Mouse (Mus musculus) liver, postnatal 0 days (tissue): ENCODE results near the gene Lyl1. TPM values are rescaled to one million over a fixed set of nuclear protein-coding genes. Genes with fewer than 3 reads are reported as not detected.

Source experiments
- ATAC-seq: fragments of 200-750 bp; cut with Nextera tagmentation; 2 replicates; pipeline ENCODE4 v1.8.0; 2017; ENCODE audit warnings: mild to moderate bottlenecking, moderate library complexity
- DNase-seq: peaks from one replicate; pipeline ENCODE4 v3.0.0-alpha.2; 2016
- H3K27ac ChIP-seq: fragments of 300-500 bp; sonication (generic); 2 replicates; pipeline ENCODE4 v1.5.1; 2014; ENCODE audit warnings: antibody characterized with exemption, moderate library complexity, mild to moderate bottlenecking, low read depth
- H3K27me3 ChIP-seq: fragments of 300-500 bp; sonication (generic); 2 replicates; pipeline ENCODE4 v1.6.1; 2014; ENCODE audit warnings: low read length, control low read depth, mixed read lengths; ENCODE audit not compliant: insufficient read depth
- H3K36me3 ChIP-seq: fragments of 300-500 bp; sonication (generic); replicated peaks from 2 replicates; pipeline ENCODE4 v1.6.1; 2014; ENCODE audit warnings: mild to moderate bottlenecking, control low read depth, low read length, moderate library complexity, mixed read lengths; ENCODE audit not compliant: insufficient read depth
- H3K4me1 ChIP-seq: fragments of 300-500 bp; sonication (generic); 2 replicates; pipeline ENCODE4 v1.6.1; 2014; ENCODE audit warnings: antibody characterized with exemption, mild to moderate bottlenecking, control low read depth; ENCODE audit not compliant: insufficient read depth
- H3K4me2 ChIP-seq: fragments of 300-500 bp; sonication (generic); 2 replicates; pipeline ENCODE4 v1.6.1; 2014; ENCODE audit warnings: low read depth, mild to moderate bottlenecking, low read length, moderate library complexity, mixed read lengths
- H3K4me3 ChIP-seq: fragments of 300-500 bp; sonication (generic); 2 replicates; pipeline ENCODE4 v1.5.1; 2014; ENCODE audit warnings: low read depth, low read length
- H3K9ac ChIP-seq: fragments of 300-500 bp; sonication (generic); replicated peaks from 2 replicates; pipeline ENCODE4 v1.6.1; 2014; ENCODE audit warnings: mild to moderate bottlenecking, moderate library complexity
- H3K9me3 ChIP-seq: fragments of 300-500 bp; sonication (generic); 2 replicates; pipeline ENCODE4 v1.6.1; 2016; ENCODE audit warnings: mild to moderate bottlenecking, control low read depth, low read length, mixed read lengths
- CTCF ChIP-seq: sonication (generic); IDR thresholded peaks from 2 replicates; pipeline ENCODE4 v1.5.1; 2016; ENCODE audit warnings: antibody characterized with exemption, low read depth
- EP300 ChIP-seq: IDR thresholded peaks from 2 replicates; pipeline ENCODE4 v1.6.1; 2016; ENCODE audit warnings: antibody characterized with exemption, low read depth, mild to moderate bottlenecking
- WGBS: fragments of 180-500 bp; shearing (Covaris S2); extraction: QIAGEN DNeasy Blood & Tissue Kit; methylation state at CpG from one replicate; pipeline ENCODE4 v1.1.7; 2014; ENCODE audit not compliant: insufficient replicate concordance; 5-methylcytosine and 5-hydroxymethylcytosine counted together
- polyA plus RNA-seq: library from polyadenylated mRNA; unstranded; fragments of >200 nt; fragmentation: Nextera tagmentation; extraction: Ambion mirVana; gene quantifications from 2 replicates; pipeline ENCODE4 v1.2.1, GENCODE M21; 2015

The Lyl1 gene
- polyA plus RNA-seq, 1 experiment from 2014 or later: 25.7 TPM

GRCm38 (mm10) chr8:84661961-84662571 is 39.2 kb upstream of the Lyl1 start:
- TF ChIP-seq EP300 (no peak), CTCF (no peak)
- peak; percentile 2 for ATAC-seq
- whole genome bisulfite sequencing: under 1% methylated on average over 58 of the region's 61 CpGs

DNA sequence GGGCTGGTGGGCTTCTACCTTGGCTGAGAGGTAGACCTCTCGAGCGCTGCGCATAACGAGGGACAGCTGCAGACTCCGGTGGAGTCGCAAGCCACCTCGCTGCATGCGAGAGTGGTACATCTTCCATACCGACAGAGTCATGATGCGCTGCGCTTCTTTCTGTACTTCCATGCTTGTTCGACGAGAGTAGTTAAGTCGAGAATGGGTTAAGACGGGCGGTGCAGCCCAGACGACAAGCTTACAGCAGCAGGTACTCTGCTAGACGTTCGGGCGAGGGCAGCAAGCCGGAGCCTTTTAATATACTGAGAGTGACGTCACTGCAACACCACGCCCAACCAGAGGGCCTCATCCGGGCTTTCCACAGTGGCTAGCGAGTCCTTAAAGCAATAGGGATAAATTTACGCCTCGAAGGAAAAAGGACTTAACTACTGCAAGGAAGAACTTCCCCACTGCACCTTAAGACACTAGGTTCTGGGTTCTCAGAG is 38.6 kb upstream of the Lyl1 start, which contains the start of gene Ier2:
Ier2 (minus strand) TSS at position 272 of the 485 bp plus-strand sequence.
- H3K4me1 ChIP-seq: peaks cover 43% of the 10 kb centered on the region

More at GRCm38 (mm10) chr8:84661961-84662571, 39.2 kb upstream of the Lyl1 start:
- peak; percentile 70 for DNase-seq
- Histone ChIP-seq H3K4me1 (peaks cover 49% of the 10 kb centered on the region), H3K9ac (peak overlapping the region; percentile 95), H3K4me3 (peak overlapping the region; percentile 91), H3K4me2 (peak overlapping the region; percentile 85), H3K9me3 (no peaks in the 10 kb centered on the region), H3K27ac (peak overlapping the region; percentile 99), H3K27me3 (no peaks in the 10 kb centered on the region), H3K36me3 (no peaks in the 10 kb centered on the region)

DNA sequence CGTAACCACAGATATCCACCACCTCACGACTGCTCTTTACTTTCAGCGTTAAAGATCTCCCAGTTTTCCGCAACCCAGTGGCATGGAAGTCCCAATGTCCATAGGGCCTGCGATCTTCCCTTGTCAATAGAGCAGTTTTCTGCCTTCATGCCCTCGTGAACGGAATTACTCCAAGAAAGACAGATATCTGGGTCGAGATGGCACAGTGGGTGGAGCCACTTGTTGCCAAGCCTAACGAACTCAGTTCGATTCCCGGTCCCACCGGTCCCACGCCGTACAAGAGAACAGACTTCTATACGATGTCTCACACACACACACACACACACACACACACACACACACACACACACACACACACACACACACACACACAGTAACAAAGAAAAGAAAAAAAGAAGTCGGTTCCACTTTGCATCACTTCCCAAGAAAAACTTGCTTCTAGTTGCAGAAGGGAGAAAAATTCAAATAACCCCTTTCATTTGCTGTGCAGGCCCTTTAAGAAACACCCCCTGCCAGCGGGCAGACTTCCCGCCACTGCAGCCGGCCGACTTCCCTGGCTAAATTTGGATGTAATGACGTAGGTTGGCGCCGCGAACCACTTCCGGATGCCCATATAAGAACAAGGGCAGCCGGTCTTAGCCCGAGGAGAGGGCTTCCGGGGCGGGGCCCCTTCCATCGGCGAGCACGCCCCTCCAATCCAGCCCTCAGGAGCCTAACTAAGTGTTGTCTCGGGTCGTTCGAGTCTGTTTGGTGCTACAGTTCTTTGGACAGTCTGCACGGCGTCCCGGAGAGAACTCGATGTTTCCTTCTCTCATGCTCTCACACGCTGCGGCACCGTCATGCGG is 37.6 kb upstream of the Lyl1 start:
- no peaks in the 10 kb centered on the region for H3K27me3 ChIP-seq
- peaks cover 35% of the 10 kb centered on the region for H3K4me1 ChIP-seq
- H3K9me3 ChIP-seq: no peaks in the 10 kb centered on the region
- peak overlapping the region; percentile 99 for H3K27ac ChIP-seq
- peak overlapping the region; percentile 91 for H3K4me3 ChIP-seq
- TF ChIP-seq CTCF: no peak
- TF ChIP-seq EP300: peak; percentile 65; the same call in 1 of the 2 replicates
- peak; percentile 95 for DNase-seq
- H3K4me2 ChIP-seq: peak overlapping the region; percentile 85
- peak overlapping the region; percentile 95 for H3K9ac ChIP-seq
- 3% methylated on average over 43 of the region's 43 CpGs for WGBS
- peak; percentile 72 for ATAC-seq
- no peaks in the 10 kb centered on the region for H3K36me3 ChIP-seq

More for the DNA sequence above, 38.6 kb upstream of the Lyl1 start, which contains the start of gene Ier2:
- peak within 1 kb of the TSS; percentile 99 for H3K27ac ChIP-seq
- DNase-seq (peak; percentile 93), ATAC-seq (peak; percentile 56)
- peak within 1 kb of the TSS; percentile 95 for H3K9ac ChIP-seq
- under 1% methylated on average over 27 of the region's 27 CpGs for WGBS
- H3K9me3 ChIP-seq: no peaks in the 10 kb centered on the region
- no peaks in the 10 kb centered on the region for H3K27me3 ChIP-seq
- peak within 1 kb of the TSS; percentile 85 for H3K4me2 ChIP-seq
- peak within 1 kb of the TSS; percentile 91 for H3K4me3 ChIP-seq
- no peak for TF ChIP-seq CTCF
- peak; percentile 72 for TF ChIP-seq EP300
- no peaks in the 10 kb centered on the region for H3K36me3 ChIP-seq

DNA sequence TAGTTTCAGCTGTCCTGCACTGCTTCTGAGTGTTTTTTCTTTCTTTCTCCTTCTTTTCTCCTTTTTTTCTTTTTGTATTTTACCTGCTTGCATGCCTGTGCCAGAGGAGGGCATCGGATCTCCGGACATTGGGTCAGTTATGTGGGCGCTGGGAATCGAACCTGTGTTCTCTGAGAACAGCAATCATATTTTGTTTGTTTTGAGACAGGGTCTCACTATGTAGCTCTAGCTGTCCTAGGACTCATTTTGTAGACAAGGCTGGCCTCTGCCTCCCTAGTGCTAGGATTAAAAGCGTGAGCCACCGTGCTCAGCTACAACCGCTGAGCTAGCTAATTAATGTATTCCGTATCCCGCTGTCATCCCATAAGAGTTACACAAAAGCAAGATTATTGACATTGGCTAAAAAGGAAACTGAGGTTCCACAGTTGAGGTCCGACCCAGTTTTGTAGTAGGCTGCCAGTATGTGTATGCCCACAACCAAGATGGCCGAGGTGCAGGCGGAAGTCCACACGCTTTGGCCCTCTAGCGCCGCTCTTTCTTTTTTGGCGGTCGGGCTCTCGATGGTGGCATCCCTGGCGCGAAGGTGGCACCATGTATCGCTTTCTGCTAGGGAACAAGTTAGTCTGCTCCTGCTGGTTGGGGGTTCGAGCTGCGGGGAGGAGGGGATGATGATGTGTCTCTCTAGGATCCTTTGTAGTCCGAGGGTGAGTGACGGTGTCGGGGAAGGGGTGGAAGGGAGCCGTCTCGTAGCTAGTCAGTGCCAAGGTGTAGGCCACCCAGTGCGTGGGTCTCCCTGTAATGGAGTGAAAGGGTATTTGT is 36.5 kb upstream of the Lyl1 start:
- Histone ChIP-seq H3K4me1 (peaks cover 24% of the 10 kb centered on the region), H3K27me3 (no peaks in the 10 kb centered on the region), H3K4me3 (peak overlapping the region; percentile 91), H3K36me3 (no peaks in the 10 kb centered on the region), H3K27ac (peak overlapping the region; percentile 99), H3K9me3 (no peaks in the 10 kb centered on the region), H3K9ac (peak overlapping the region; percentile 82), H3K4me2 (peak overlapping the region; percentile 85)
- TF ChIP-seq CTCF (peak; percentile 74), EP300 (no peak)
- DNase-seq: peak; percentile 85
- under 1% methylated on average over 29 of the region's 29 CpGs for WGBS
- peak; percentile 37 for ATAC-seq

- TF ChIP-seq EP300 (no peak), CTCF (0 out of 2 replicates have a peak, but pooled peaks have one; percentile 5)
- H3K4me1 ChIP-seq: peaks cover 22% of the 10 kb centered on the region
- no peaks in the 10 kb centered on the region for H3K9me3 ChIP-seq
- WGBS: 4% methylated on average over 14 of the region's 14 CpGs
- DNase-seq (no peak), ATAC-seq (no peak)
- peak overlapping the region; percentile 85 for H3K4me2 ChIP-seq
- H3K27ac ChIP-seq: peak overlapping the region; percentile 99
- peak overlapping the region; percentile 82 for H3K9ac ChIP-seq
- H3K4me3 ChIP-seq: peak overlapping the region; percentile 91
- no peaks in the 10 kb centered on the region for H3K27me3 ChIP-seq
- no peaks in the 10 kb centered on the region for H3K36me3 ChIP-seq
These were observed 35.8 kb upstream of the Lyl1 start for GRCm38 (mm10) chr8:84665385-84665893.
